Mouse (Mus musculus) intestine, postnatal 0 days (tissue): ENCODE results near the gene Ppp1r21. TPM values are rescaled to one million over a fixed set of nuclear protein-coding genes. Genes with fewer than 3 reads are reported as not detected.
A peak's percentile ranks its signal among the peaks of the same experiment; 100 is the strongest.

ENCODE experiments used
- ATAC-seq: fragments of 200-750 bp; cut with Nextera tagmentation; 2 replicates; pipeline ENCODE4 v1.8.0; 2017; ENCODE audit warnings: mild to moderate bottlenecking, moderate TSS enrichment, moderate library complexity
- H3K27ac ChIP-seq: fragments of 300-500 bp; sonication (generic); 2 replicates; pipeline ENCODE4 v1.5.1; 2014; ENCODE audit warnings: mild to moderate bottlenecking, low read depth, low read length, moderate library complexity
- H3K27me3 ChIP-seq: fragments of 300-500 bp; sonication (generic); replicated peaks from 2 replicates; pipeline ENCODE4 v1.6.1; 2014; ENCODE audit warnings: low read length, mixed read lengths; ENCODE audit not compliant: control insufficient read depth, insufficient read depth
- H3K36me3 ChIP-seq: fragments of 300-500 bp; sonication (generic); 2 replicates; pipeline ENCODE4 v1.6.1; 2014; ENCODE audit warnings: mild to moderate bottlenecking, moderate library complexity; ENCODE audit not compliant: control insufficient read depth, insufficient read depth
- H3K4me1 ChIP-seq: fragments of 300-500 bp; sonication (generic); replicated peaks from 2 replicates; pipeline ENCODE4 v1.6.1; 2014; ENCODE audit warnings: antibody characterized with exemption, low read length, mixed read lengths; ENCODE audit not compliant: control insufficient read depth, insufficient read depth
- H3K4me2 ChIP-seq: fragments of 300-500 bp; sonication (generic); replicated peaks from 2 replicates; pipeline ENCODE4 v1.6.1; 2014; ENCODE audit warnings: low read depth, mild to moderate bottlenecking, moderate library complexity
- H3K4me3 ChIP-seq: fragments of 300-500 bp; sonication (generic); 2 replicates; pipeline ENCODE4 v1.5.1; 2014; ENCODE audit warnings: low read depth, low read length
- H3K9ac ChIP-seq: fragments of 300-500 bp; sonication (generic); 2 replicates; pipeline ENCODE4 v1.6.1; 2014; ENCODE audit warnings: mild to moderate bottlenecking, low read depth, low read length
- H3K9me3 ChIP-seq: fragments of 300-500 bp; sonication (generic); 2 replicates; pipeline ENCODE4 v1.6.1; 2016; ENCODE audit warnings: mixed run types; ENCODE audit not compliant: control insufficient read depth
- CTCF ChIP-seq: sonication (generic); IDR thresholded peaks from 2 replicates; pipeline ENCODE4 v1.5.1; 2016; ENCODE audit warnings: low read depth, mild to moderate bottlenecking, control low read depth, antibody characterized with exemption, moderate library complexity
- WGBS: fragments of 180-500 bp; shearing (Covaris S2); extraction: QIAGEN DNeasy Blood & Tissue Kit; methylation state at CpG from one replicate; pipeline ENCODE4 v1.1.7; 2014; 5-methylcytosine and 5-hydroxymethylcytosine counted together
- polyA plus RNA-seq: library from polyadenylated mRNA; unstranded; fragments of >200 nt; fragmentation: Nextera tagmentation; extraction: Ambion mirVana; gene quantifications from 2 replicates; pipeline ENCODE4 v1.2.1, GENCODE M21; 2015

Ppp1r21 gene
- polyA plus RNA-seq, 1 experiment from 2014 or later, result 25.8 TPM

GRCm38 (mm10) chr17:88490546-88490945 is 39.4 kb upstream of the Ppp1r21 start:
- no peaks in the 10 kb centered on the region for H3K4me1 ChIP-seq
- TF ChIP-seq CTCF, result no peak
- H3K27me3 ChIP-seq, result no peaks in the 10 kb centered on the region
- H3K27ac ChIP-seq, result no peak overlapping the region
- no peak overlapping the region for H3K9ac ChIP-seq
- H3K4me2 ChIP-seq, result no peak overlapping the region
- 95% methylated on average over 10 of the region's 10 CpGs for WGBS
- no peaks in the 10 kb centered on the region for H3K9me3 ChIP-seq
- ATAC-seq, result no peak
- peaks cover 31% of the 10 kb centered on the region for H3K36me3 ChIP-seq
- H3K4me3 ChIP-seq, result no peak overlapping the region

GRCm38 (mm10) chr17:88491366-88492106 is 38.4 kb upstream of the Ppp1r21 start:
- Histone ChIP-seq H3K9ac (no peak overlapping the region), H3K27ac (no peak overlapping the region), H3K36me3 (peaks cover 27% of the 10 kb centered on the region), H3K27me3 (no peaks in the 10 kb centered on the region), H3K4me3 (no peak overlapping the region), H3K4me1 (no peaks in the 10 kb centered on the region), H3K4me2 (no peak overlapping the region), H3K9me3 (no peaks in the 10 kb centered on the region)
- WGBS, result 93% methylated on average over 13 of the region's 13 CpGs
- peak; percentile 59 for TF ChIP-seq CTCF
- ATAC-seq, result no peak

DNA sequence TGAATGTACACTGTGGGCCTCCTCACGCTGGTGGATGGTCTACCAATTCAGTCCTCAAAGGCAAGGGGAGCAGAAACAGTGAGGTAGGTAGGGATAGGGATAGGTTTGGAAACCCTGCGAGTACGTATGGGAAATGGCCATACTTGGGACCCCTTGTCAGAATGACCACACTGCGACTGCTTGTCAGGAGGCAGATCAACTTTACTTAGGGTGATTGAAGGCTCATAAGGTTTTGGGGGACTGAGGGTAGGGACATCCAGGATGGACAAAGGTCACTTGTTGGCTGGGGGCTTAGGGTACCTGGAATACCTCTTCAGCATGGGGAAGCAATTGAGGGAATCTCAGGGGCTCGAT is 37.8 kb upstream of the Ppp1r21 start:
- Histone ChIP-seq H3K9me3 (no peaks in the 10 kb centered on the region), H3K4me3 (no peak overlapping the region), H3K4me1 (no peaks in the 10 kb centered on the region), H3K4me2 (no peak overlapping the region), H3K27me3 (no peaks in the 10 kb centered on the region), H3K36me3 (peaks cover 23% of the 10 kb centered on the region; the same call in 1 of the 2 replicates), H3K9ac (no peak overlapping the region), H3K27ac (no peak overlapping the region)
- TF ChIP-seq CTCF, result no peak
- no peak for ATAC-seq
- WGBS, result 93% methylated on average over 5 of the region's 5 CpGs

DNA sequence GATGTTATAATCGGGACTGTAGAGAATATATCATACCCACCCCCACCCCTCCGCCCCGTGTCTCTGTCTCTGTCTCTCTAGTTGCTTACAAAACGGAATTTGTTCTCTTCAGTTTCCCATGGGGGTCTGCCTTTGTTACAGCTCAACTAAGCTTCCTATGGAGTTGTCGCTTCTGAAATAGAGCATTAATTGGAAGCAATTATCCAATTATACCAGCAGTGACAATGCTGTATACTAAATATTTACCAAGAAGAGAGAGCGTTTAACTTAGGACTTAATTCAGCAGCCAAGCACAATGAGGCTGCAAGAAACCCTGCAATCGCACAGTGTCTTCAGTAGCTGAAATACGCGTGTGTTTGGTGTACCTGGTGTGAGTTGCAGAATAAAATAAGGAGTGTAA is 36.4 kb upstream of the Ppp1r21 start:
- Histone ChIP-seq H3K27me3 (no peaks in the 10 kb centered on the region), H3K9me3 (no peaks in the 10 kb centered on the region), H3K4me1 (no peaks in the 10 kb centered on the region), H3K27ac (no peak overlapping the region), H3K36me3 (peaks cover 23% of the 10 kb centered on the region; the same call in 1 of the 2 replicates), H3K4me2 (no peak overlapping the region), H3K4me3 (no peak overlapping the region), H3K9ac (no peak overlapping the region)
- no peak for ATAC-seq
- TF ChIP-seq CTCF, result no peak
- 86% methylated on average over 9 of the region's 9 CpGs for WGBS

DNA sequence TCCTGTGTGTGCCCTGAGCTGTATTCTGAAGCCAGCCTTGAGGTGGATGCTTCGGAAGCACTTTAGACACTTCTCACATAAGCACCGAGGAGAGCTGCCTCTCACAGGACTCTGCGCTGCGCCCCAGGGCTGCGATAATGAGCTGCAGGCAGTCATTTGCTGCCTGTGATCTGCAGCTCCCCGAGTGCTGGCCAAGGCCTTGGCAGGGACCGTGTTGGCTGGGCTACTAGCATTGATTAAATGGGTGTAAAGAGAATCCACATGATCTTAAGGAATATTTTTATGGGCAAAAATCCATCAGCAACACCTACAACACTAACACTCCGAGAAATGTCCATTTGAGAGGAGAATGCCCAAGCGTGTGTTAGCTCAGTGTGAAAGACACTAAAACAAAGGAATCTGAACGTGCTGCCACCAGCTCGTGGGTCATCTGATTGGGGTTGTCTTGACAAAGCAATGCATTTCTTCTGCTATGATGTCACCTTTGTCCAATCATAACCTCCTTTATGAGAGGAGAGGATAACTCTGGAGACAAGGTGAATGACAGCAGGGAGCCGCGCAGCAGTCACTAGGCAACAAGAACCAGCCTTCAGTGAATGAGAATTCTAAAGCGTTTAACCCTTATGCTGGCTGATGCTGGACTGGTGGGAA is 35.7 kb upstream of the Ppp1r21 start:
- ATAC-seq, result no peak
- no peaks in the 10 kb centered on the region for H3K9me3 ChIP-seq
- no peak overlapping the region for H3K9ac ChIP-seq
- no peaks in the 10 kb centered on the region for H3K4me1 ChIP-seq
- no peaks in the 10 kb centered on the region for H3K27me3 ChIP-seq
- peaks cover 23% of the 10 kb centered on the region for H3K36me3 ChIP-seq
- H3K27ac ChIP-seq, result no peak overlapping the region; the same call in 1 of the 2 replicates
- no peak overlapping the region for H3K4me3 ChIP-seq
- TF ChIP-seq CTCF, result no peak
- no peak overlapping the region for H3K4me2 ChIP-seq
- 65% methylated on average over 14 of the region's 14 CpGs for WGBS

GRCm38 (mm10) chr17:88494772-88495132 is 35.2 kb upstream of the Ppp1r21 start:
- 84% methylated on average over 10 of the region's 10 CpGs for WGBS
- H3K4me2 ChIP-seq, result no peak overlapping the region
- TF ChIP-seq CTCF, result no peak
- no peak overlapping the region for H3K4me3 ChIP-seq
- H3K36me3 ChIP-seq, result peaks cover 23% of the 10 kb centered on the region
- ATAC-seq, result no peak
- H3K4me1 ChIP-seq, result no peaks in the 10 kb centered on the region
- no peaks in the 10 kb centered on the region for H3K27me3 ChIP-seq
- H3K9me3 ChIP-seq, result no peaks in the 10 kb centered on the region
- H3K9ac ChIP-seq, result no peak overlapping the region
- H3K27ac ChIP-seq, result no peak overlapping the region
